Mouse (Mus musculus) urinary bladder, postnatal 0 days (tissue): ENCODE results near the gene Atp6v0a2. TPM values are rescaled to one million over a fixed set of nuclear protein-coding genes. Genes with fewer than 3 reads are reported as not detected.

ENCODE experiments used
- polyA plus RNA-seq: library from polyadenylated mRNA; unstranded; fragments of >200 nt; fragmentation: Nextera tagmentation; extraction: Ambion mirVana; gene quantifications from 2 replicates; pipeline ENCODE4 v1.2.1, GENCODE M21; 2015

Gene Atp6v0a2
- 30.4 and 33.5 TPM in 2 replicates for polyA plus RNA-seq

DNA sequence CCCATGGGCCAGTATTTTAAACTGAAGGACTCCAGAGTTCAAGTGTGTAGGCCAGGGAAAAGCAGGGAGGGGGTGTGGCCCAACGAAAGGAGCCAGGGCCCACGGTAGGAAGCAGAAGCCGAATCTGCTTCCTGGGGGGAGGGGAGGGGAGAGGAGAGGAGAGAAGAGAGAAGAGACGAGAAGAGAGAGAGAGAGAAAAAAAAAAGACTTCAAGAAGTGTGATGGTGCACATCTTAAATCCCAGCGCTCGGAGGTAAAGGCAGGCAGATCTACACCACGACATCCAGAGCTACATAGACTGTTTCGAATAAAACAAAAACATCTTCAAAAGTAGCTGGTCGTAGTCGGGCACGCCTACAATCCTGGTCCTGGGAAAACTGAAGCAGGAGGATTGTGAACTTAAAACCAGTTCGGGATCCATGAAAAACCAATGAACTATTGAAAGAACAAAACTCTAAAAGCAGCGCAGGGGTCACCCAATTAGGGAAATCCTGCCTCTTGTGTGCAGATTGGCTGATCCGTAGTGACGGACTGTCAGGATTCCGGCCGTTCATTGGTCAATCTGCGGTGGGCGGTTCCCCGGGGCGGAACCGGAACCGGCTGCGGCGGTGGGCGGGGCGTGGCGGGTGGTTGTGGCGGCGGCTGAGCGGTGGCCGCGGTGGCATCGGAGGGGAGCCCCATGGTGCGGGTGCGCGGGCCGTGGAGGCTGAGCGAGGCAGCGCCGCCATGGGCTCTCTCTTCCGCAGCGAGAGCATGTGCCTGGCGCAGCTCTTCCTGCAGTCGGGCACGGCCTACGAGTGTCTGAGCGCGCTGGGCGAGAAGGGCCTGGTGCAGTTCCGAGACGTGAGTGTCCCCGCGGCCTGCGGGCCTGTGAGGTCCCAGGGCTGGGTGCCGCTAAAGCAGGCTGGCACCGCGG lies at the start of gene Atp6v0a2:
Atp6v0a2 (plus strand) TSS at position 129 of the 916 bp plus-strand sequence.

GRCm38 (mm10) chr5:124578633-124579317 lies 49.6 kb upstream of the Atp6v0a2 start, which contains the start of the genes Eif2b1 and Gtf2h3:
Gene Eif2b1, minus strand, starts transcription at chr5:124579131.
Gene Gtf2h3, plus strand, starts transcription at chr5:124579140.

DNA sequence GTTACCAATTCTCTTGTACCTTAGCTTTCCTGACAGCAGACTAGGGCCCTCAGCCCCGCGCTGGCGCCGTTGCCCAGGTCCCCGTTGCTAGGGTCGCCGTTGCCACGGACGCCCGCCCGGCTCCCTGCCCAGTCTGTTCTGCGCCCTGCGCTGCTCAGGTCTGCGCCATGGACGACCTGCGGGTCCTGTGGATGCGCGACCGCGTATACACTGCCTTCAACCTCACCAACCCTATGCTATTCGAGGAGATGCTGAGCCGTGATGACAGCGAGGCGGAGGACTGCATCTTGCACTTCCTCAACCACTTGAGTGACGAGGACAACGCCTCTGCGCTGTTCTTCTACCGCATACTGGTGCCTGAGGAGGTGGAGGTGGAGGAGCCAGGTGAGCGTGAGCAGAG lies 96.6 kb downstream of the Atp6v0a2 start, which contains the start of gene Dnah10:
Dnah10 (plus strand) TSS at position 89 of the 400 bp plus-strand sequence.

Other genes starting within 250 kb of the Atp6v0a2 start
- 40.8 and 50.9 TPM in 2 replicates for gene Sbno1, start 202.6 kb upstream of the Atp6v0a2 start, polyA plus RNA-seq
- gene Kmt5a, start 188.6 kb upstream of the Atp6v0a2 start, polyA plus RNA-seq, result 23.8 and 26.4 TPM in 2 replicates
- 14.3 and 19.0 TPM in 2 replicates for gene Rilpl2, start 150.2 kb upstream of the Atp6v0a2 start, polyA plus RNA-seq
- gene Snrnp35, start 145.4 kb upstream of the Atp6v0a2 start, polyA plus RNA-seq, result 9.0 and 9.9 TPM in 2 replicates
- gene Rilpl1, start 97.2 kb upstream of the Atp6v0a2 start, polyA plus RNA-seq, result 14.7 and 15.9 TPM in 2 replicates
- gene Tmed2, start 87.9 kb upstream of the Atp6v0a2 start, polyA plus RNA-seq, result 466 and 537 TPM in 2 replicates
- gene Ddx55, start 75.7 kb upstream of the Atp6v0a2 start, polyA plus RNA-seq, result 5.7 TPM in 2 replicates
- 57.0 and 60.4 TPM in 2 replicates for gene Eif2b1, start 49.4 kb upstream of the Atp6v0a2 start, polyA plus RNA-seq
- gene Gtf2h3, start 49.4 kb upstream of the Atp6v0a2 start, polyA plus RNA-seq, result 24.8 and 26.7 TPM in 2 replicates
- gene Dnah10, start 96.5 kb downstream of the Atp6v0a2 start, polyA plus RNA-seq, result 0.02 TPM in 2 replicates
- 4.3 and 4.6 TPM in 2 replicates for gene Ccdc92, start 233.8 kb downstream of the Atp6v0a2 start, polyA plus RNA-seq
- 37.1 and 40.2 TPM in 2 replicates for gene Zfp664, start 234.1 kb downstream of the Atp6v0a2 start, polyA plus RNA-seq